Mouse (Mus musculus): ENCODE data around the gene Coa3. TPM values are rescaled to one million over a fixed set of nuclear protein-coding genes. Genes with fewer than 3 reads are reported as not detected.
"Not testable (repeated sequence)": the region's sequence is repeated elsewhere in the genome, so short reads cannot be mapped to it uniquely, and the experiment has no call there.

Coa3 gene
- total RNA-seq (2021), result 100 to 1,000 TPM in 1 of 2 experiments, 10 to 100 TPM in 1; 95.5 to 108 TPM
- long read RNA-seq, experiment 1, transcript Coa3-201 (2 exons, 886 nt), result major isoform, 115 of 122 reads
- long read RNA-seq, experiment 1, partial matches to known transcripts, result 0 of 122 reads
- long read RNA-seq, experiment 1, other reads (novel, unspliced or antisense), result 7 of 122 reads
- long read RNA-seq, experiment 2, transcript Coa3-201 (2 exons, 886 nt), result major isoform, 146 of 152 reads
- long read RNA-seq, experiment 2, partial matches to known transcripts, result 0 of 152 reads
- long read RNA-seq, experiment 2, other reads (novel, unspliced or antisense), result 6 of 152 reads

GRCm38 (mm10) chr11:101278223-101279192, at the start of gene Coa3, which contains the start of gene Cntd1:
TSS of gene Coa3 (minus strand) at chr11:101279114.
TSS of gene Cntd1 (plus strand) at chr11:101279012.
- Histone ChIP-seq H3K4me3 (peak within 1 kb of the TSS; percentile 86), H3K27ac (peak within 1 kb of the TSS; percentile 96)
- peak; percentile 46; the same call in 1 of the 2 replicates for TF ChIP-seq CTCF (conservative IDR thresholded peaks at IDR 0.05)
- peak; percentile 85 to 91 for DNase-seq (ENCODE audit: low spot score in 2 of 2)

DNA sequence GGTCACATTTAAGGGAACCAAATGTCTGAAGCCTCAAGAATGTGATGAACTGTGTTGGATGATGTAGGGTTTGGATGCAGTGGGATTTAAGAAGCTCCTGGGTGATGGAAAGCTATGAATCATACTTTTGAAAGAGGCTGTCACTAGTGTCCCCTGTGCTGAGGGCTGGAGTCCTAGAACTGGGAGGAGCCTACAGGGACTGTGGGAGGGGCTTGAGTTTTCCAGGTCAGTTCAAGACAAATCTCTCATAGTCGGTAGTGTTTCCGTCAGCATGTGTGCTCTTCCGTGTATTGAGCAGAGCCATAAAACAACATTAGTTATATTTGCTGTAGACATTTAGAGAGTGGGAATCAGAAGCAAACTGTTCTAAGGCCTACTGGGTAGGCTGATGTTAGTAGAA, 48.4 kb upstream of the Coa3 start:
- Histone ChIP-seq H3K4me3 (no peak overlapping the region), H3K27ac (peak overlapping the region; percentile 72)
- no peak for TF ChIP-seq CTCF (conservative IDR thresholded peaks at IDR 0.05)
- DNase-seq (ENCODE audit: low spot score in 2 of 2), result no peak

- no peak for DNase-seq (ENCODE audit: low spot score in 2 of 2)
- H3K27ac ChIP-seq, result no peak overlapping the region
- no peak overlapping the region for H3K4me3 ChIP-seq
- no peak for TF ChIP-seq CTCF (conservative IDR thresholded peaks at IDR 0.05)
Measured at GRCm38 (mm10) chr11:101326147-101326546, 47.2 kb upstream of the Coa3 start.

- not testable (repeated sequence) for H3K27ac ChIP-seq; DNase-seq (ENCODE audit: low spot score in 2 of 2); H3K4me3 ChIP-seq
Measured at GRCm38 (mm10) chr11:101325201-101325600, 46.3 kb upstream of the Coa3 start.

- TF ChIP-seq CTCF (conservative IDR thresholded peaks at IDR 0.05), result no peak
Measured at GRCm38 (mm10) chr11:101324763-101325162, 45.8 kb upstream of the Coa3 start, which contains the start of gene Aoc2. TSS of gene Aoc2 (plus strand) at chr11:101325063.

GRCm38 (mm10) chr11:101323609-101324008, 44.7 kb upstream of the Coa3 start:
- peak; percentile 98 for TF ChIP-seq CTCF (conservative IDR thresholded peaks at IDR 0.05)
- peak; percentile 72 to 82 for DNase-seq (ENCODE audit: low spot score in 2 of 2)
- Histone ChIP-seq H3K27ac (no peak overlapping the region; the same call in 1 of the 2 replicates), H3K4me3 (no peak overlapping the region)

More at GRCm38 (mm10) chr11:101324763-101325162, 45.8 kb upstream of the Coa3 start, which contains the start of gene Aoc2:
- Histone ChIP-seq H3K4me3 (no peak within 1 kb of the TSS), H3K27ac (no peak within 1 kb of the TSS; the same call in 1 of the 2 replicates)
- no peak for DNase-seq (ENCODE audit: low spot score in 2 of 2)

DNA sequence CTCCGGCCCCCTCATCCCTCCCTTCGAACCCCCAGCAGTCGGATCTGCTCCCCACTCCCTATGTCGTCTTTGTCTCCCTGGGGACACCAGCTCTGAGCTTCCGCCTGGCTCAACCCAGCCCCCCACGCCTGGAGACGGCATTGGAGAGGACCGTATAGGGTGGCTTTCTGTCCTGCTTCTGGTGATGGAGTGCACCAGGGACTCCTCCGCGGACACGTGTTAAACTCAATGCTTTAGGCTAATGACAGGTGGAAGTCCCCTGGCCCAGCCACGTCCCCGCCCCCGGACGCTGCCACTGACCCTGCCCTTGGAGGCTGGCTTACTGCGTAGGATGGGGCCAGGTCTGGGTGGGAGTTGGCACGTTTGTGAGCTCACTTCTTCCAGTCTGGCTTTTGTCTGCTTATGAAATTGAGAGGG, 37.6 kb upstream of the Coa3 start:
- DNase-seq (ENCODE audit: low spot score in 2 of 2), result no peak
- Histone ChIP-seq H3K4me3 (peak overlapping the region; percentile 92), H3K27ac (peak overlapping the region; percentile 92)
- TF ChIP-seq CTCF (conservative IDR thresholded peaks at IDR 0.05), result no peak

DNA sequence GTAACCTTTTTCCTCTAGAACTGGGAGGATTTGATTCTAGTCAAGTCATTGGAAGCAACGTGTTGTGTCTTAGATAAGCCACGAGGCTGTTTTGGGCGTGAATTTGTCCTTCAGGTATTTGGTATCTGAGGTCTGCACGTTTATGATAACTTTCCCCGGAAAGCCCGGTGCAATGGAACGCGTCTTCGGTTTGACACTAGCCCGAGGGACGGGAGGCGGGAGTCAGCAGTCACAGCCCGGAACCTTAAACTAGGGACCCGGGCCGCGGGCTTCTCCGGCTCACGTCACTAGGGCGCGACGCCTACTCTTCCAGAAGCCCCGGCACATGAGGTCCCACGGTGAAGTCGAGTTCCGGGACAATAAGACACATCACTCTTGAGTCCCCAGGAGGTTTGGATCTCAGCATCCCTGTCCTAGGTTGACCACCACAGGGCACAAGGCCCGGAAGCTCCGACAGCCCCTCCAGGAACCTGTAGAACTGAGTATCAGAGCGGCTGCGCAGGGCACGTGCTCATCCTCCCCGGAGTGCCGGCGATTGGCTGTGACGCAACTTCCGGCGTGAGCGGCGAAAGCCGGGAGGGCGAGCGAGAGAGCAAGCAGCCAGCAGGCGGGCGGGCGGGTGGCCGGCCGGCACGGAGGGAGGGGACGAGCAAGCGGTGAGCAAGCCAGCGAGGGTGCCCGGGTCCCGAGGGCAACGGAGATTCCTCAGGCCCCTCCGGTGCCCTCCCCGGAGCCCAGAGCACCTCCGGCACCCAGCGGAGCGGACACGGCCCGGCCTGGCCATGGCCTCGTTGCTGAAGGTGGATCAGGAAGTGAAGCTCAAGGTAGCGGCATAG, 37.0 kb upstream of the Coa3 start, which contains the start of gene Psme3:
TSS of gene Psme3 (plus strand) at position 549 of the 836 bp plus-strand sequence.
- Histone ChIP-seq H3K27ac (peak within 1 kb of the TSS; percentile 92), H3K4me3 (peak within 1 kb of the TSS; percentile 92)
- DNase-seq (ENCODE audit: low spot score in 2 of 2), result peak; percentile 92 to 93
- peak; percentile 21; the same call in 1 of the 2 replicates for TF ChIP-seq CTCF (conservative IDR thresholded peaks at IDR 0.05)

GRCm38 (mm10) chr11:101315082-101315650, 36.3 kb upstream of the Coa3 start:
- no peak for DNase-seq (ENCODE audit: low spot score in 2 of 2)
- Histone ChIP-seq H3K27ac (peak overlapping the region; percentile 92), H3K4me3 (peak overlapping the region; percentile 92)
- no peak for TF ChIP-seq CTCF (conservative IDR thresholded peaks at IDR 0.05)

DNA sequence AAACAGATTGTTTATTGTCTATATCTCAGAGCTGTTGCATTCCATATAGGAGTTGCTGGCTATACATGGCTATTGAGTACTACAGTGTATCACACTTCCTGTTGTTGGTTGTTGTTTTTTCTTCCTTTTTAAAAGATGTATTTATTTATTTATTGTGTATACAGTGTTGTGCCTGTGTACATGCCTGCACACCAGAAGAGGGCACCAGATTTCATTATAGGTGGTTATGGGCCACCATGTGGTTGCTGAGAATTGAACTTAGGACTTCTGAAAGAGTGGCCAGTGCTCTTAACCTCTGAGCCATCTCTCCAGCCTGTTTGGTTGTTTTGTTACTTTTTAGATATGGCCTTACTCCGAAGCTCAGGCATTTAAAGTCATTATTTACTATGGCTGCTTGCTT, 35.7 kb upstream of the Coa3 start:
- DNase-seq (ENCODE audit: low spot score in 2 of 2), result no peak
- H3K4me3 ChIP-seq, result no peak overlapping the region
- peak; percentile 42 for TF ChIP-seq CTCF (conservative IDR thresholded peaks at IDR 0.05)
- no peak overlapping the region for H3K27ac ChIP-seq

DNA sequence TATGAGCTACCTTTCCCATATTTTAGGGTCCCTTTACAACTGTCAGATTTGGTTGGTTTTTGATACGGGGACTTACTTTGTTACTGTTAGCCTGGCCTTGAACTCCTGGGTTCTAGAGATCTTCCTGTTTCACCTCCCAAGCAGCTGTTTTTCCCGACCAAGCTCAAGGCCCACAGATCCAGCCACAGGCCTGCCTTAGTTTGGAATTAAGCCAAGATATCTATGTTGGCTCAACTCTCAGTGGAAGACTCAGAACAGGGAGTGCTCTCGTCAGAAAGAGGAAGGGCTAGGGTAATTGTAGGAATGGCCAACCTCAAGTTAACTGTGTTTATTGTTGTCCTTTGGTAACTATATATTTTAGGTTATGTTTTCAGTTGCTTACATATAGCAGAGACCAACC, 33.2 kb upstream of the Coa3 start:
- no peak overlapping the region for H3K4me3 ChIP-seq
- no peak for DNase-seq (ENCODE audit: low spot score in 2 of 2)
- H3K27ac ChIP-seq, result no peak overlapping the region
- TF ChIP-seq CTCF (conservative IDR thresholded peaks at IDR 0.05), result no peak

- Histone ChIP-seq H3K4me3 (no peak overlapping the region), H3K27ac (no peak overlapping the region)
- no peak for DNase-seq (ENCODE audit: low spot score in 2 of 2)
- no peak for TF ChIP-seq CTCF (conservative IDR thresholded peaks at IDR 0.05)
Measured at GRCm38 (mm10) chr11:101311083-101311482, 32.2 kb upstream of the Coa3 start.
